Mouse (Mus musculus): ENCODE results near the gene March7. TPM values are rescaled to one million over a fixed set of nuclear protein-coding genes. Genes with fewer than 3 reads are reported as not detected.

Gene March7
- polyA plus RNA-seq, 1 experiment from 2014 or later = 53.5 TPM

GRCm38 (mm10) chr2:60285107-60285617 is 75.5 kb downstream of the March7 start:
- TF ChIP-seq CTCF (IDR thresholded peaks at IDR 0.05; ENCODE audit: low read depth) = no peak
- 46% methylated on average over 8 of the region's 8 CpGs for WGBS
- H3K36me3 ChIP-seq (ENCODE audit: control insufficient read depth, insufficient read depth) = no peaks in the 10 kb centered on the region
- H3K4me2 ChIP-seq (replicated peaks; ENCODE audit: low read depth) = peak overlapping the region; percentile 92
- no peak overlapping the region for H3K9ac ChIP-seq (ENCODE audit: low read depth, low read length)
- ATAC-seq = peak; percentile 70
- H3K9me3 ChIP-seq (ENCODE audit: control insufficient read depth) = 0 out of 2 replicates have a peak, but pooled peaks cover 2% of the 10 kb centered on the region
- 0 out of 2 replicates have a peak, but pooled peaks cover 4% of the 10 kb centered on the region for H3K4me1 ChIP-seq (replicated peaks; ENCODE audit: control insufficient read depth, insufficient read depth, low read length)
- no peaks in the 10 kb centered on the region for H3K27me3 ChIP-seq (replicated peaks; ENCODE audit: control insufficient read depth, insufficient read depth, low read length)
- H3K4me3 ChIP-seq (ENCODE audit: low read depth, low read length) = peak overlapping the region; percentile 53
- peak overlapping the region; percentile 46; the same call in 1 of the 2 replicates for H3K27ac ChIP-seq (ENCODE audit: low read depth, low read length)

GRCm38 (mm10) chr2:60288606-60289005 is 78.9 kb downstream of the March7 start:
- no peak for ATAC-seq
- Histone ChIP-seq H3K27ac (ENCODE audit: low read depth, low read length) (no peak overlapping the region), H3K9ac (ENCODE audit: low read depth, low read length) (no peak overlapping the region), H3K4me2 (replicated peaks; ENCODE audit: low read depth) (no peak overlapping the region), H3K9me3 (ENCODE audit: control insufficient read depth) (0 out of 2 replicates have a peak, but pooled peaks cover 2% of the 10 kb centered on the region), H3K4me1 (replicated peaks; ENCODE audit: control insufficient read depth, insufficient read depth, low read length) (0 out of 2 replicates have a peak, but pooled peaks cover 3% of the 10 kb centered on the region), H3K4me3 (ENCODE audit: low read depth, low read length) (no peak overlapping the region), H3K36me3 (ENCODE audit: control insufficient read depth, insufficient read depth) (no peaks in the 10 kb centered on the region), H3K27me3 (replicated peaks; ENCODE audit: control insufficient read depth, insufficient read depth, low read length) (no peaks in the 10 kb centered on the region)
- 84% methylated on average over 4 of the region's 4 CpGs for WGBS
- no peak for TF ChIP-seq CTCF (IDR thresholded peaks at IDR 0.05; ENCODE audit: low read depth)

- WGBS = 35% methylated on average over 1 of the region's 1 CpGs
- H3K36me3 ChIP-seq (ENCODE audit: control insufficient read depth, insufficient read depth) = no peaks in the 10 kb centered on the region
- no peaks in the 10 kb centered on the region for H3K4me1 ChIP-seq (replicated peaks; ENCODE audit: control insufficient read depth, insufficient read depth, low read length)
- H3K27ac ChIP-seq (ENCODE audit: low read depth, low read length) = no peak overlapping the region
- no peak overlapping the region for H3K9ac ChIP-seq (ENCODE audit: low read depth, low read length)
- TF ChIP-seq CTCF (IDR thresholded peaks at IDR 0.05; ENCODE audit: low read depth) = no peak
- no peak overlapping the region for H3K4me2 ChIP-seq (replicated peaks; ENCODE audit: low read depth)
- ATAC-seq = no peak
- no peak overlapping the region for H3K4me3 ChIP-seq (ENCODE audit: low read depth, low read length)
- 0 out of 2 replicates have a peak, but pooled peaks cover 2% of the 10 kb centered on the region for H3K9me3 ChIP-seq (ENCODE audit: control insufficient read depth)
- no peaks in the 10 kb centered on the region for H3K27me3 ChIP-seq (replicated peaks; ENCODE audit: control insufficient read depth, insufficient read depth, low read length)
These were observed 79.8 kb downstream of the March7 start for GRCm38 (mm10) chr2:60289451-60289850.

- Histone ChIP-seq H3K4me2 (replicated peaks; ENCODE audit: low read depth) (no peak overlapping the region), H3K4me3 (ENCODE audit: low read depth, low read length) (no peak overlapping the region), H3K27me3 (replicated peaks; ENCODE audit: control insufficient read depth, insufficient read depth, low read length) (no peaks in the 10 kb centered on the region), H3K4me1 (replicated peaks; ENCODE audit: control insufficient read depth, insufficient read depth, low read length) (no peaks in the 10 kb centered on the region), H3K36me3 (ENCODE audit: control insufficient read depth, insufficient read depth) (no peaks in the 10 kb centered on the region), H3K27ac (ENCODE audit: low read depth, low read length) (no peak overlapping the region), H3K9ac (ENCODE audit: low read depth, low read length) (no peak overlapping the region), H3K9me3 (ENCODE audit: control insufficient read depth) (no peaks in the 10 kb centered on the region)
- 83% methylated on average over 4 of the region's 4 CpGs for WGBS
- TF ChIP-seq CTCF (IDR thresholded peaks at IDR 0.05; ENCODE audit: low read depth) = no peak
- ATAC-seq = no peak
These were observed 81.7 kb downstream of the March7 start for GRCm38 (mm10) chr2:60291381-60291780.

- Histone ChIP-seq H3K9ac (ENCODE audit: low read depth, low read length) (no peak overlapping the region), H3K9me3 (ENCODE audit: control insufficient read depth) (no peaks in the 10 kb centered on the region), H3K4me1 (replicated peaks; ENCODE audit: control insufficient read depth, insufficient read depth, low read length) (no peaks in the 10 kb centered on the region), H3K27me3 (replicated peaks; ENCODE audit: control insufficient read depth, insufficient read depth, low read length) (no peaks in the 10 kb centered on the region), H3K4me3 (ENCODE audit: low read depth, low read length) (no peak overlapping the region), H3K4me2 (replicated peaks; ENCODE audit: low read depth) (no peak overlapping the region), H3K36me3 (ENCODE audit: control insufficient read depth, insufficient read depth) (no peaks in the 10 kb centered on the region), H3K27ac (ENCODE audit: low read depth, low read length) (no peak overlapping the region)
- no peak for TF ChIP-seq CTCF (IDR thresholded peaks at IDR 0.05; ENCODE audit: low read depth)
- ATAC-seq = no peak
- 83% methylated on average over 3 of the region's 3 CpGs for WGBS
These were observed 88.6 kb downstream of the March7 start for GRCm38 (mm10) chr2:60298266-60298665.

GRCm38 (mm10) chr2:60299323-60299722 is 89.6 kb downstream of the March7 start:
- Histone ChIP-seq H3K9ac (ENCODE audit: low read depth, low read length) (no peak overlapping the region), H3K36me3 (ENCODE audit: control insufficient read depth, insufficient read depth) (no peaks in the 10 kb centered on the region), H3K27me3 (replicated peaks; ENCODE audit: control insufficient read depth, insufficient read depth, low read length) (no peaks in the 10 kb centered on the region), H3K4me3 (ENCODE audit: low read depth, low read length) (no peak overlapping the region), H3K27ac (ENCODE audit: low read depth, low read length) (no peak overlapping the region), H3K4me2 (replicated peaks; ENCODE audit: low read depth) (no peak overlapping the region), H3K4me1 (replicated peaks; ENCODE audit: control insufficient read depth, insufficient read depth, low read length) (no peaks in the 10 kb centered on the region), H3K9me3 (ENCODE audit: control insufficient read depth) (no peaks in the 10 kb centered on the region)
- no peak for ATAC-seq
- WGBS = 49% methylated on average over 2 of the region's 2 CpGs
- no peak for TF ChIP-seq CTCF (IDR thresholded peaks at IDR 0.05; ENCODE audit: low read depth)

Other genes with a start within 250 kb of the March7 start
- gene Baz2b, start within 50 bp of the March7 start, polyA plus RNA-seq (2015; fragmentation: Nextera tagmentation; extraction: Ambion mirVana) = 33.8 and 39.7 TPM in 2 replicates
- gene Cd302, start 74.6 kb downstream of the March7 start, polyA plus RNA-seq (2015; fragmentation: Nextera tagmentation; extraction: Ambion mirVana) = 56.6 and 58.5 TPM in 2 replicates
- gene Ly75, start 173.4 kb downstream of the March7 start, polyA plus RNA-seq (2015; fragmentation: Nextera tagmentation; extraction: Ambion mirVana) = 2.2 and 2.9 TPM in 2 replicates

Measured in intestine, postnatal 0 days (tissue).